Mouse (Mus musculus) midbrain, embryonic 16.5 days (tissue): ENCODE results near the gene Bad. TPM values are rescaled to one million over a fixed set of nuclear protein-coding genes. Genes with fewer than 3 reads are reported as not detected.

Experiments used
- ATAC-seq: fragments of 200-750 bp; cut with Nextera tagmentation; 2 replicates; pipeline ENCODE4 v1.8.0; 2017; ENCODE audit warnings: moderate TSS enrichment
- H3K27ac ChIP-seq: fragments of 300-500 bp; sonication (generic); 2 replicates; pipeline ENCODE4 v1.5.1; 2014; ENCODE audit warnings: mild to moderate bottlenecking, low read length, mixed read lengths
- H3K27me3 ChIP-seq: fragments of 300-500 bp; sonication (generic); 2 replicates; pipeline ENCODE4 v1.6.1; 2014; ENCODE audit warnings: low read depth, low read length, mixed read lengths; ENCODE audit not compliant: control insufficient read depth, insufficient read depth
- H3K36me3 ChIP-seq: fragments of 300-500 bp; sonication (generic); 2 replicates; pipeline ENCODE4 v1.6.1; 2014; ENCODE audit warnings: mild to moderate bottlenecking, low read length, moderate library complexity, mixed read lengths; ENCODE audit not compliant: control insufficient read depth, insufficient read depth
- H3K4me1 ChIP-seq: fragments of 300-500 bp; sonication (generic); 2 replicates; pipeline ENCODE4 v1.6.1; 2014; ENCODE audit warnings: mild to moderate bottlenecking, low read length, mixed read lengths; ENCODE audit not compliant: control insufficient read depth, insufficient read depth
- H3K4me2 ChIP-seq: fragments of 300-500 bp; sonication (generic); 2 replicates; pipeline ENCODE4 v1.6.1; 2014; ENCODE audit warnings: mild to moderate bottlenecking, low read length, mixed read lengths
- H3K4me3 ChIP-seq: fragments of 300-500 bp; sonication (generic); 2 replicates; pipeline ENCODE4 v1.5.1; 2014; ENCODE audit warnings: low read depth, mild to moderate bottlenecking, low read length, moderate library complexity, mixed read lengths
- H3K9ac ChIP-seq: fragments of 300-500 bp; sonication (generic); 2 replicates; pipeline ENCODE4 v1.6.1; 2014; ENCODE audit warnings: low read depth, low read length, mixed read lengths
- H3K9me3 ChIP-seq: fragments of 300-500 bp; sonication (generic); replicated peaks from 2 replicates; pipeline ENCODE4 v1.6.1; 2014; ENCODE audit warnings: mild to moderate bottlenecking, low read length, mixed read lengths; ENCODE audit not compliant: control insufficient read depth, poor library complexity, severe bottlenecking
- WGBS: fragments of 180-500 bp; shearing (Covaris S2); extraction: QIAGEN DNeasy Blood & Tissue Kit; methylation state at CpG from one replicate; pipeline ENCODE4 v1.1.7; 2014; 5-methylcytosine and 5-hydroxymethylcytosine counted together
- polyA plus RNA-seq: library from polyadenylated mRNA; unstranded; fragments of >200 nt; fragmentation: Nextera tagmentation; extraction: Ambion mirVana; gene quantifications from 2 replicates; pipeline ENCODE4 v1.2.1, GENCODE M21; 2015

The Bad gene
- polyA plus RNA-seq, 1 experiment from 2014 or later: 92.5 TPM

GRCm38 (mm10) chr19:6974211-6975205, 32.8 kb downstream of the Bad start, which contains the start of gene Ppp1r14b:
Gene Ppp1r14b, plus strand, starts transcription at chr19:6974968.
- peak; percentile 72 for ATAC-seq
- Histone ChIP-seq H3K36me3 (peaks cover 6% of the 10 kb centered on the region), H3K4me1 (peaks cover 46% of the 10 kb centered on the region), H3K4me3 (peak within 1 kb of the TSS; percentile 72), H3K4me2 (peak within 1 kb of the TSS; percentile 84), H3K27ac (peak within 1 kb of the TSS; percentile 85), H3K9ac (peak within 1 kb of the TSS; percentile 77), H3K27me3 (peaks cover 13% of the 10 kb centered on the region), H3K9me3 (no peaks in the 10 kb centered on the region)
- WGBS: under 1% methylated on average over 43 of the region's 84 CpGs

- peaks cover 38% of the 10 kb centered on the region for H3K4me1 ChIP-seq
- H3K36me3 ChIP-seq: peaks cover 6% of the 10 kb centered on the region
- ATAC-seq: no peak
- peak within 1 kb of the TSS; percentile 84 for H3K4me2 ChIP-seq
- H3K27me3 ChIP-seq: no peaks in the 10 kb centered on the region; the same call in 1 of the 2 replicates
- peak within 1 kb of the TSS; percentile 77 for H3K9ac ChIP-seq
- WGBS: under 1% methylated on average over 16 of the region's 16 CpGs
- H3K4me3 ChIP-seq: peak within 1 kb of the TSS; percentile 72
- H3K27ac ChIP-seq: peak within 1 kb of the TSS; percentile 85
- no peaks in the 10 kb centered on the region for H3K9me3 ChIP-seq
These were observed 34.2 kb downstream of the Bad start, which contains the start of gene Plcb3 for GRCm38 (mm10) chr19:6975537-6976521. Gene Plcb3, minus strand, starts transcription at chr19:6976470.

- H3K9me3 ChIP-seq: no peaks in the 10 kb centered on the region
- H3K4me1 ChIP-seq: peaks cover 41% of the 10 kb centered on the region
- no peak for ATAC-seq
- H3K4me2 ChIP-seq: peak overlapping the region; percentile 90
- H3K36me3 ChIP-seq: peaks cover 8% of the 10 kb centered on the region
- H3K27ac ChIP-seq: peak overlapping the region; percentile 55
- peak overlapping the region; percentile 75; the same call in 1 of the 2 replicates for H3K4me3 ChIP-seq
- no peaks in the 10 kb centered on the region for H3K27me3 ChIP-seq
- H3K9ac ChIP-seq: peak overlapping the region; percentile 84; the same call in 1 of the 2 replicates
- WGBS: 82% methylated on average over 13 of the region's 13 CpGs
These were observed 36.3 kb downstream of the Bad start for GRCm38 (mm10) chr19:6977759-6978638.

- peak overlapping the region; percentile 75 for H3K4me3 ChIP-seq
- peak overlapping the region; percentile 97 for H3K27ac ChIP-seq
- H3K27me3 ChIP-seq: no peaks in the 10 kb centered on the region
- no peaks in the 10 kb centered on the region for H3K9me3 ChIP-seq
- peaks cover 41% of the 10 kb centered on the region for H3K4me1 ChIP-seq
- peaks cover 8% of the 10 kb centered on the region for H3K36me3 ChIP-seq
- ATAC-seq: no peak
- 41% methylated on average over 3 of the region's 3 CpGs for WGBS
- peak overlapping the region; percentile 84 for H3K9ac ChIP-seq
- H3K4me2 ChIP-seq: peak overlapping the region; percentile 90
These were observed 36.9 kb downstream of the Bad start for GRCm38 (mm10) chr19:6978639-6978974.

GRCm38 (mm10) chr19:6979001-6979479, 37.4 kb downstream of the Bad start:
- Histone ChIP-seq H3K4me2 (peak overlapping the region; percentile 90), H3K4me1 (peaks cover 37% of the 10 kb centered on the region), H3K4me3 (peak overlapping the region; percentile 75), H3K9me3 (no peaks in the 10 kb centered on the region), H3K27ac (peak overlapping the region; percentile 97), H3K36me3 (peaks cover 8% of the 10 kb centered on the region), H3K27me3 (no peaks in the 10 kb centered on the region), H3K9ac (peak overlapping the region; percentile 84)
- WGBS: 9% methylated on average over 11 of the region's 11 CpGs
- no peak for ATAC-seq

GRCm38 (mm10) chr19:6979486-6980380, 38.1 kb downstream of the Bad start:
- Histone ChIP-seq H3K9ac (peak overlapping the region; percentile 84), H3K27me3 (no peaks in the 10 kb centered on the region), H3K4me1 (peaks cover 36% of the 10 kb centered on the region), H3K4me2 (peak overlapping the region; percentile 90), H3K27ac (peak overlapping the region; percentile 97), H3K4me3 (peak overlapping the region; percentile 75), H3K9me3 (no peaks in the 10 kb centered on the region), H3K36me3 (peaks cover 8% of the 10 kb centered on the region)
- ATAC-seq: peak; percentile 88
- WGBS: under 1% methylated on average over 58 of the region's 59 CpGs

GRCm38 (mm10) chr19:6980381-6981093, 38.9 kb downstream of the Bad start, which contains the start of gene Fkbp2:
Gene Fkbp2, minus strand, starts transcription at chr19:6980501.
- WGBS: 2% methylated on average over 38 of the region's 38 CpGs
- no peaks in the 10 kb centered on the region for H3K9me3 ChIP-seq
- H3K36me3 ChIP-seq: peaks cover 11% of the 10 kb centered on the region
- H3K4me1 ChIP-seq: peaks cover 36% of the 10 kb centered on the region
- no peaks in the 10 kb centered on the region for H3K27me3 ChIP-seq
- H3K9ac ChIP-seq: peak within 1 kb of the TSS; percentile 84
- ATAC-seq: peak; percentile 89
- H3K4me3 ChIP-seq: peak within 1 kb of the TSS; percentile 75
- H3K27ac ChIP-seq: peak within 1 kb of the TSS; percentile 97
- peak within 1 kb of the TSS; percentile 90 for H3K4me2 ChIP-seq
